Mouse (Mus musculus): ENCODE results near the gene Fam19a1. TPM values are rescaled to one million over a fixed set of nuclear protein-coding genes. Genes with fewer than 3 reads are reported as not detected.

The Fam19a1 gene
- total RNA-seq, 4 experiments from 2014 or later: 1.6 to 4.4 (median 2.8) TPM

- DNase-seq: no peak
Measured at GRCm38 (mm10) chr6:96439419-96439818, 326.5 kb downstream of the Fam19a1 start.

- DNase-seq: no peak
Measured at GRCm38 (mm10) chr6:96441971-96442370, 329.0 kb downstream of the Fam19a1 start.

GRCm38 (mm10) chr6:96447466-96447865 lies 334.5 kb downstream of the Fam19a1 start:
- no peak for DNase-seq

- DNase-seq: no peak
Measured at GRCm38 (mm10) chr6:96456266-96456665, 343.3 kb downstream of the Fam19a1 start.

- DNase-seq: no peak
Measured at GRCm38 (mm10) chr6:96457590-96458259, 344.8 kb downstream of the Fam19a1 start.

- DNase-seq: no peak
Measured at GRCm38 (mm10) chr6:96459041-96459440, 346.1 kb downstream of the Fam19a1 start.

- DNase-seq: no peak
Measured at GRCm38 (mm10) chr6:96499464-96499863, 386.5 kb downstream of the Fam19a1 start.

GRCm38 (mm10) chr6:96541600-96541999 lies 428.6 kb downstream of the Fam19a1 start:
- no peak for DNase-seq

- no peak for DNase-seq
Measured at GRCm38 (mm10) chr6:96544832-96545231, 431.9 kb downstream of the Fam19a1 start.

- no peak for DNase-seq
Measured at GRCm38 (mm10) chr6:96550431-96550830, 437.5 kb downstream of the Fam19a1 start.

- DNase-seq: no peak
Measured at GRCm38 (mm10) chr6:96578649-96579048, 465.7 kb downstream of the Fam19a1 start.

- no peak for DNase-seq
Measured at GRCm38 (mm10) chr6:96580726-96581125, 467.8 kb downstream of the Fam19a1 start.

GRCm38 (mm10) chr6:96581187-96581586 lies 468.2 kb downstream of the Fam19a1 start:
- DNase-seq: no peak

GRCm38 (mm10) chr6:96587427-96587826 lies 474.5 kb downstream of the Fam19a1 start:
- DNase-seq: no peak

GRCm38 (mm10) chr6:96593031-96593430 lies 480.1 kb downstream of the Fam19a1 start:
- DNase-seq: no peak

GRCm38 (mm10) chr6:96595201-96595600 lies 482.2 kb downstream of the Fam19a1 start:
- no peak for DNase-seq

- no peak for DNase-seq
Measured at GRCm38 (mm10) chr6:96624196-96624595, 511.2 kb downstream of the Fam19a1 start.

GRCm38 (mm10) chr6:96631518-96631917 lies 518.6 kb downstream of the Fam19a1 start:
- no peak for DNase-seq

GRCm38 (mm10) chr6:96632243-96632642 lies 519.3 kb downstream of the Fam19a1 start:
- no peak for DNase-seq

- no peak for DNase-seq
Measured at GRCm38 (mm10) chr6:96635663-96636062, 522.7 kb downstream of the Fam19a1 start.

GRCm38 (mm10) chr6:96648742-96649141 lies 535.8 kb downstream of the Fam19a1 start:
- no peak for DNase-seq

- DNase-seq: no peak
Measured at GRCm38 (mm10) chr6:96649267-96649666, 536.3 kb downstream of the Fam19a1 start.

- no peak for DNase-seq
Measured at GRCm38 (mm10) chr6:96666311-96666710, 553.4 kb downstream of the Fam19a1 start.

- DNase-seq: no peak
Measured at GRCm38 (mm10) chr6:96677813-96678212, 564.9 kb downstream of the Fam19a1 start.

Data from adrenal gland, adult 8-10 months (tissue).